Mouse (Mus musculus) megakaryocyte, adult 5-6 weeks (primary cell): ENCODE results near the gene Zkscan7. TPM values are rescaled to one million over a fixed set of nuclear protein-coding genes. Genes with fewer than 3 reads are reported as not detected.
A peak's percentile ranks its signal among the peaks of the same experiment; 100 is the strongest.

Experiments
- ATAC-seq: 2 replicates; pipeline ENCODE4 v1.8.0; 2016; ENCODE audit warnings: mild to moderate bottlenecking, inconsistent platforms; ENCODE audit not compliant: poor library complexity, severe bottlenecking
- total RNA-seq, 2 experiments: library from RNA; stranded (forward) in 1 of 2; stranded (reverse) in 1 of 2; fragments of 153-499, 151-499 nt in 1 of 2; fragments of 221-1000, 200-1000 nt in 1 of 2; gene quantifications; 2 replicates each; pipeline versions ENCODE4 v1.2.3 to v1.2.4; 2015 to 2017

Zkscan7 gene
- total RNA-seq, 2 experiments from 2014 or later, result 0.25 to 0.51 TPM

DNA sequence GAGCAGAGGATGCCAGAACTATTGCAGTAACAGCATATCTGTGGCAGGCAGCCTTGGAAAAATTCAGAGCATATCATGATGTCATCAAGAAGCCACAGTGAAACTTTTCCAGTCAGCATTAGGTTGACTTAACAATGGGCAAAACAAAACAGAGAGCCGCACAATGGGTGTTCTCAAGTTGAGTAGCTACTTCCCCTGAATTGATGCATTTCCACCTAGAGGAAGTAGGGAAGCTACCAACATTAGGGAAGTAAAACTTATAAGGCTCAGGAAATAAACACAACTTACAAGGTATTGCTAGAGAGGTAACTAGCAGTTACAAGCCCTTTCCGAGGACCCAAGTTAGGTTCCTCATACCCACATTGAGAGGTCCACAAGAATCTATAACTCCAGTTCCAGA lies 15.6 kb downstream of the Zkscan7 start:
- peak; percentile 84 for ATAC-seq

GRCm38 (mm10) chr9:122902717-122903535 lies 17.4 kb downstream of the Zkscan7 start:
- ATAC-seq, result peak; percentile 40; the same call in 1 of the 2 replicates

DNA sequence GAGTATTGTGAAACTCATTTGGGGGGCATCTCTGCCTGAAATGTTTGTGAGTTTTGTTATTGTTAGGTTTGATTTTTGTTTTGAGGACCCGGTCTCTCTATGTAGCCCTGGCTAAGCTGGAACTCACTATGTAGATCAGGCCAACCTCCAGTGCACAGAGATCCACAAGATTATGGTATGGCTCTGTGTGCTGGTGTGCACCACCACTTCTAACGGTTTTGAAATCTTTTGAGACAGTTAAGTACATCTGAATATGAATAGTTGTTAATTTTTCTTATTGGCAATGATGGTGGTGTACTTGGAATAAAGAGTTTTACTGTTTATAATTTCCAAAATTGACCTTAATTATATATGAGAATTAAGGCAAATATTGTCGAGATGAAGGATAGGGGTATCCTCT lies 37.0 kb downstream of the Zkscan7 start:
- no peak for ATAC-seq

- peak; percentile 74 for ATAC-seq
These were observed 37.5 kb downstream of the Zkscan7 start, which contains the start of gene Zfp105 for GRCm38 (mm10) chr9:122922936-122923381. Zfp105 (plus strand) TSS chr9:122923072.

DNA sequence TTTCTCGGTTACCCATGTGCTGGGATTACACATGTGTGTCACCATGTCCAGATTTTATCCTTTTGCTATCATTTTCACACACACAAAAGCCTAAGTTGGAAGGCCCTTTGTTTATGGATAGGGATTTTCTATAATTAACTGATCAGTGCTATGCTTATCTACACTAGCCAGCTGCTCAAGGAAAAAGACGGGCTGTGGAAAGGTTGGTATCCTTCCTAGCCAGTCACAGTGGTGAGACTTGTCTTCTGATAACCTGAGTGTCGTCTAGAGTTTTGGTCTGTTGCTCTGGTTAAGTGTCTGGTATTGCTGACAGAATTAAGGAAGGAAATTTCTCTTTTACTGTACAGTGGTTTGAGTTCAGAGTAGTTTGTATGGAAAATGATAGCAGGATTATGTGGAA lies 43.4 kb downstream of the Zkscan7 start:
- ATAC-seq, result no peak

Other genes starting within 250 kb of the Zkscan7 start
- not detected in 2 replicates for gene Topaz1, start 138.3 kb upstream of the Zkscan7 start, total RNA-seq (2015)
- not detected in 2 replicates for gene Topaz1, start 138.3 kb upstream of the Zkscan7 start, total RNA-seq (2017)
- 2.3 and 4.6 TPM in 2 replicates for gene Tcaim, start 80.1 kb upstream of the Zkscan7 start, total RNA-seq (2015)
- 4.3 and 6.5 TPM in 2 replicates for gene Tcaim, start 80.1 kb upstream of the Zkscan7 start, total RNA-seq (2017)
- gene Gm35549, start 41.6 kb upstream of the Zkscan7 start, total RNA-seq (2015), result not detected in 2 replicates
- not detected in 2 replicates for gene Gm35549, start 41.6 kb upstream of the Zkscan7 start, total RNA-seq (2017)
- 27.6 and 29.1 TPM in 2 replicates for gene Zfp445, start 19.7 kb upstream of the Zkscan7 start, total RNA-seq (2015)
- gene Zfp445, start 19.7 kb upstream of the Zkscan7 start, total RNA-seq (2017), result 50.0 and 59.3 TPM in 2 replicates
- 1.1 and 1.8 TPM in 2 replicates for gene Zfp105, start 37.4 kb downstream of the Zkscan7 start, total RNA-seq (2015)
- gene Zfp105, start 37.4 kb downstream of the Zkscan7 start, total RNA-seq (2017), result 0.16 and 1.5 TPM in 2 replicates
- gene 1110059G10Rik, start 65.3 kb downstream of the Zkscan7 start, total RNA-seq (2015), result 67.0 and 70.8 TPM in 2 replicates
- 39.0 and 45.4 TPM in 2 replicates for gene 1110059G10Rik, start 65.3 kb downstream of the Zkscan7 start, total RNA-seq (2017)
- 122 and 123 TPM in 2 replicates for gene Kif15, start 65.4 kb downstream of the Zkscan7 start, total RNA-seq (2015)
- 396 and 423 TPM in 2 replicates for gene Kif15, start 65.4 kb downstream of the Zkscan7 start, total RNA-seq (2017)
- 6.4 and 7.9 TPM in 2 replicates for gene Tmem42, start 135.6 kb downstream of the Zkscan7 start, total RNA-seq (2015)
- 2.1 and 2.2 TPM in 2 replicates for gene Tmem42, start 135.6 kb downstream of the Zkscan7 start, total RNA-seq (2017)
- not detected in 2 replicates for gene Tgm4, start 149.0 kb downstream of the Zkscan7 start, total RNA-seq (2015)
- gene Tgm4, start 149.0 kb downstream of the Zkscan7 start, total RNA-seq (2017), result 0.15 TPM in 1 of 2 replicates, not detected in the other
- 32.6 and 45.7 TPM in 2 replicates for gene Zdhhc3, start 227.5 kb downstream of the Zkscan7 start, total RNA-seq (2015)
- gene Zdhhc3, start 227.5 kb downstream of the Zkscan7 start, total RNA-seq (2017), result 33.0 and 39.0 TPM in 2 replicates
- 38.2 and 44.3 TPM in 2 replicates for gene Exosc7, start 227.5 kb downstream of the Zkscan7 start, total RNA-seq (2015)
- 39.0 and 40.2 TPM in 2 replicates for gene Exosc7, start 227.5 kb downstream of the Zkscan7 start, total RNA-seq (2017)